Mouse (Mus musculus) cortical plate, adult 2 months (tissue): Measurements from ENCODE around the gene Ccdc82.

Experiments used
- CTCF ChIP-seq: fragments of 200-500 bp; IDR thresholded peaks from 2 replicates; pipeline ENCODE4 v1.5.1; 2011; ENCODE audit warnings: mild to moderate bottlenecking, control low read depth, low read length; ENCODE audit not compliant: insufficient read depth; ENCODE audit errors: extremely low read depth
- POLR2A ChIP-seq: fragments of 200-500 bp; IDR thresholded peaks from 2 replicates; pipeline ENCODE4 v1.6.1; 2011; ENCODE audit warnings: mild to moderate bottlenecking, low read length, control low read depth; ENCODE audit not compliant: insufficient read depth; ENCODE audit errors: extremely low read depth

- TF ChIP-seq CTCF (no peak), POLR2A (no peak)
Observed at GRCm38 (mm10) chr9:13203681-13204080, 43.1 kb upstream of the Ccdc82 start.
